Mouse (Mus musculus) induced T-regulatory cell, adult 2 months (primary cell): ENCODE results near the gene Rft1.

Experiments used
- DNase-seq: peaks from one replicate; pipeline ENCODE4 v3.0.0-alpha.2; 2012; ENCODE audit warnings: low read depth

Rft1 gene

GRCm38 (mm10) chr14:30630811-30631576 is 23.2 kb upstream of the Rft1 start:
- no peak for DNase-seq

- no peak for DNase-seq
These were observed 22.3 kb upstream of the Rft1 start for GRCm38 (mm10) chr14:30631834-30632233.

DNA sequence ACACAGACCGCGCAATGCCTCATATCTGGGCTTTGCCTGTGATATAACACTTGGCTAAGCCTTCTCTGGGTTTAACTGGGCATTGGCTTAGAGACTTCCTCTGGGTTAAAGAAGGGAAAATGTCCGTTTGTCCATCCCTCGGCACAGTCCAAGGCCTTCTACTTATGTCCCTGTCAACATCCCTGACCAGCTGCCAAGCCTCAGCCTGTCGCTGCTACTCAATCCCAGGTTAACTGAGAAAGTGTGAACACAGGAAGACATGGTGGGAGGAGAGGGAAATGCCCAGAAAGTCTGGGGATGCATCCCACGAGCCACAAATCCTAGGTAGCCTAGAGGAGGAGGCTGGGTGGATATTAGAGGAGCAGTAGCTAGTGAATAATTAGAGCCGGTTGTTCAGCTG is 20.5 kb upstream of the Rft1 start:
- no peak for DNase-seq

DNA sequence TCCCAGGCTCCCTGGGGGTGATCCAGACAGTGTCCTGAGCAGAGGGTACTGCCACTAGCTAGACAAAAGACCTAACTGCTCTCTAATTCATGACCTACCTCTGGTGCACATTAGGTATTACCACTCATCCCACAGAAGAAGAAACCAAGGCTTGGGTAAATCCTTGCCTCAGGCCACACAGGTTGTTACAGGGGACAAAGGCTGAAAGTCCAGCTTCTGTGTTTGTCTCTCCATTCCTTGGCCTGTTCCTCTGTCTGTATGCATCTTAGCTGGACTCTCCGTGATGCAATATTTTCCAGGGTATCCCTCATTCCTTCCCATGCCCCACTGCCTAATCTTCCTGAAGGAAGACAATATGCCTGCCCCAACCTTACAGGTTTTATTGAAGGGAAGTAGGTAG is 19.7 kb upstream of the Rft1 start:
- no peak for DNase-seq

GRCm38 (mm10) chr14:30635219-30635910 is 18.8 kb upstream of the Rft1 start:
- DNase-seq, result no peak

GRCm38 (mm10) chr14:30636499-30636898 is 17.7 kb upstream of the Rft1 start:
- DNase-seq, result no peak

- no peak for DNase-seq
These were observed 17.1 kb upstream of the Rft1 start for GRCm38 (mm10) chr14:30637087-30637486.

GRCm38 (mm10) chr14:30638009-30638408 is 16.2 kb upstream of the Rft1 start:
- DNase-seq, result no peak

DNA sequence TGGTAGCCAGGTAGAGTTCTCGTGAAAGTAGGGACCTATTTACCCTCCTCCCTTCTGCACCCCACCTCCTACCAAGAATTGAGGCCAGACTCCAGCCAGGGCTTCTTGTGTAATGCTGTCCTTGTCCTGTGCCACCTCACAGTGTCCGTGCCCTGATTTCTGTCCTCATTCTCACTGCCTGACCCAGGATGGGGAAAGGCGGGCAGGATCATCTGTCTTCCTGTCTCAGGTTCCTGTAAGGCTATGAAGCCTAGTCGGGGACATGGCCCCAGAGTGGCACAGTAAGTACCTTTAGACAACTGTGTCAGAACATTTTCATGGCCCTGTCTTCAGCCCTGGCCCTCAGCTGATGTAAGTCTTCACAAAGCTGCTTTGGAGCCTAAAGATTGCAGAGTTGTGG is 15.5 kb upstream of the Rft1 start:
- no peak for DNase-seq

GRCm38 (mm10) chr14:30641748-30642147 is 12.4 kb upstream of the Rft1 start:
- no peak for DNase-seq

DNA sequence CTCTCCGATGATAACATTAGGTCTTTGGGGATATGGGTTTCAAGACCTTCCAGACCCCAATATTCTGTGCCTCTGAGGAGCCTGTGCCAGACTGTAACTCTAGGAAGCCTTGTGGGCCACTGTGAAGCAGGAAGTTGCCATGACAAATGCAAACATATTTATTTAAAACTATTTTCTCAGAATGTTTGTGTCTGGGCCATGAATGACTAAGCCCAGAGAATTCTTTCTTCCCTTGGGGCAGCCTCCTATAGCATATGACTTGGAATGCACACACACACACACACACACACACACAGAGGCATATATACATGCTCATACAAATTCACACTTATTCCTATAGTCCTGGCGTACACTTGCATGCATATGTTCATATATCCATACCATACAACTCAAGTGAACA is 10.1 kb upstream of the Rft1 start:
- DNase-seq, result no peak

GRCm38 (mm10) chr14:30645066-30645465 is 9.1 kb upstream of the Rft1 start:
- no peak for DNase-seq

DNA sequence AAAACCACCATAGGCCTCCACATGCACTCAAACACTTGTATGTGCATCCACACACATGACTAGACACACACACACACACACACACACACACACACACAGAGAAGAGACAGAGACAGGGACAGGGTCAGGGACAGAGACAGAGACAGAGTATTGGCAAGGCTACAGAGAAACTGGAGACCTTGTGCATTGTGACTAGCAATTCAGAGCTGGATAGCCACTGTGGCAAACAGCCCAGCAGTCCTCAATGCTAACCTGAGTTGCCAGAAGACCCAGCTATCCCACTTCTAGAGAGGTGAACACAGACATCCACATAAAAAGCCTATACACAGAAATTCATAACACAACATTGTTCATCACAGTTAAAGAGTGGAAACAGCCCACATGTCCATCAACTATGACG is 7.7 kb upstream of the Rft1 start:
- no peak for DNase-seq

DNA sequence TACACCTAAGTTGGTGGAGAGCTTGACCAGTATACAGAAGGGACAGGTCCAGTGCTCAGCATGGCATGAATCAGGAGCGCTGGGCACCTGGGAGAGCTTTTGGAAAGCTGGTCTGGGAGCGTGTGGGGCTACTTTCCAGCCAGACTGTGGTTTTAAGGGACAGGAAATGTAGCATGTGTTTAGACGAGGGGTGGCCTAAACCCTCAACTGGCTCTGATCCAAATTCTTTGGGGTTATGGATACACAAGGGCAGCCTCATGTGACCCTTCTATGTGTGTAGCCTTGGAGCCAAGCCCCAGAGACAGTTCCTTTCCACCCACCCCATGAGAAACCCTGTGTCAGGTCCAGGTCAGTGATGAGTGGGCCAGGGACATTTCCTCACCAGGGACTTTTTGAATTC is 5.7 kb upstream of the Rft1 start:
- DNase-seq, result no peak

DNA sequence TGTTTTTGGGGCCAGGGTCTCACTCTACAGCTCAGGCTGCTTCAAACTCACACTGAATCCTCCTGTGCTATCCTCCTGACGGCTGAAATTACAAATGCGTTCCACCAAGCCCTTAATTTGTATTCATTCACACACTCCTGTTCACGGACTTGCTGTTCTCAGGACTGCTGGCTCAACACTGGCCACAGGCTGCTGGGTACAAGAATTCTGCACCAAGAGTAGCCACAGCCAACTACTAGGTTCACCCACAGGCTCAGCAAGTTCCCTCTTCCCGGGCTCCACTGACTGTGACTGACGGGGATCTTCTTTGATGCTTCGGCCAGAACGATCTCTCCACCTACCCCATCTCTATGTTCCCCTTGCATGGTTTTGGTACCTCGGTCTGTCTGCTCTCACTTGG is 4.4 kb upstream of the Rft1 start:
- DNase-seq, result no peak

GRCm38 (mm10) chr14:30650969-30651368 is 3.2 kb upstream of the Rft1 start:
- no peak for DNase-seq

DNA sequence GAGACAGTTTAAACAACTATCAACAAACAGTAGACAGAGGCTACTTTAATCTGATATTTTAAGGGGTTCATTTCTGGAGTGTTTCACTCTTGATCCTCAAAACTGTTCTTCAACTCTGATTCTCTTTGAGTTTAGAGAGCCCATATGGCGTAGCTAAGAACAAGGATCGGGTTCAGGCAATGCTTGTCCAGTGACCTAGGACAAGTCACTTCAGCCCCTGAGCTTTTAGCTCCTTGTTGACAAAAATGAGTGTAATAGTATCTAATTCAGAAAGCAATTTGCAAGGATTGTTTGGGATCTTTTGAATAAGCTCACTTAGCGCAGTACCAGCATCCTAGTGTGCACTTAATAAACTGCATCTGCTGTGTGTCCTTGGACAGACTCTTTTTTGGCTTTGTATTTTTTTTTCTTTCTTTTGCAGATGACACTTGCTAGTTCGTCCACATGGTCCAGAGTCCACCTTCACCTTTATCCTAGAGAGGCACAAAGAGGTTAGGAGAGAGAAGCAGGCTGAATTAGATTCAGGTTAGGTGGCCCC is 600 bp downstream of the Rft1 start:
- DNase-seq, result no peak

DNA sequence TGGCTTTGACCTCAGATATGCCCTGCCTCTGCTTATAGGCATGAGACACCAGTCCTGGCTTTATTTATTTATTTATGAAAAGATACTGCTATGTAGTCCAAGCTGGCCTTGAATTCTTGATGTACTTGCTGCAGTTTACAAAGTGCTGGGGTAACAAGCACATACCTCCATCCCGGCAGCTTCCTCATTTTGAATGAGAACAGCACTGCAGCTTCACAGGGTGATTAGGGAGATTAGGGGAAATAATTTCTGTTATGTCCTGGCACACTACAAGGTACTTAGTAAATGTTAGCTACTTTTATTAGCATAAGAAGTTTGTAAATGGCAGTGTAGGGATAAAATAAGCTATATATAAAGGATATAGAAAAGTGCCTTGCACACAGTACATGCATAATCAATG is 1.4 kb downstream of the Rft1 start:
- DNase-seq, result no peak

DNA sequence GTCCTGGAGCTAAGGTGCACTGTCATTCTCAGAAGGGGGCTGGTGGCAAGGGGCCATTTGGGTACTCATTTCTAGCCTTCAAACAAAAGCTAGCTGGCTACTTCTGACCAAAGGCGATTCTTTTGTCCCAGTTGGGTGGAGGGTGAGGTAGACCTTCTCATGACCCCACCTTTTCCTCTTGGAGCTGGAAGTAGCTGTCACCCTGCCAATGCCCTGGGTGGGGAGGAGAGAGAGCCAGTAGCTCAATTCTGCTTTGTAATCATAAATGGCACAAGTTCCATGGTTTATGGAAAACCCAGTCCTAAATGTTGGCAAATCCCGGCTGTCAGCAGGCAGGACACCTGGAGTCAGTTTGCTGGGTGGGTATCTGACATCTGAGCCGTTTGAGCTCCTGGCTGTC is 11.9 kb downstream of the Rft1 start:
- DNase-seq, result no peak

DNA sequence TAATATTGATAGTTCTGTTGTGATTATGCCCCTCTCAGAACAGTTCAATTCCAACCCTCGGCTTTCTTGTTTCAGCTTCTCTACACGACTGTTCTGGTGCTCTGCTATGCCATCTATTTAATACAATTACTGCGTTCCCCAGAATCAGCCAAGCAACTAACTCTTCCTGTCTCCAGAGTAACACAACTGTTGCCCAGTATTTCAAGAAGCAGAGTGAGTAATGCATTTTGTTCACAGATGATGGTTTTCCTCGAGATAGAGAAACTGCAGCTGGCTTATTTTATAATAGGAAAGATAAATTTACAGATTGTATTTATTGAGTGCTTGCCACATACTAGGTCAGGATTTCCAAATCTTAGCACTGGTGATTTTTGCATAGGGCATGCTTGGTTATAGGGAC is 12.4 kb downstream of the Rft1 start:
- DNase-seq, result no peak

DNA sequence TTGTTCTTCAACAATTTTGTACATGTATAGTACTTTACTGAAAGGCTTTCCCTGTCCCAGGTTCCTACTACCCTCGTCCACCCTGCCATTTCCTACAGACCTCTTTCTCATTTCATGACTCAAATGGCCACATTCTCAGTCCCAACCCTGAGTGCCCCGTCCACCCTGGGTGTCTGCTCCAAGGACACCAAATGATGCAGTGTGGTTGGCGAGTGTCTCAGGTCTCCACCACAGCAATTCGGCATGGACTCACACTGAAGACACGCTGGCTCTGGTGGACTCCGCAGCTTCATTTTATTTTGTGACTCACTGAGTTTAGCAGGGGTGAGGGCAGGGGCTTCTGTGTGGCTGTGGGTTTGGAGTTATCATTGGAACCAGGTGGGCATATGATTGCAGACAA is 16.0 kb downstream of the Rft1 start:
- DNase-seq, result no peak

GRCm38 (mm10) chr14:30671095-30671985 is 17.2 kb downstream of the Rft1 start:
- DNase-seq, result no peak

DNA sequence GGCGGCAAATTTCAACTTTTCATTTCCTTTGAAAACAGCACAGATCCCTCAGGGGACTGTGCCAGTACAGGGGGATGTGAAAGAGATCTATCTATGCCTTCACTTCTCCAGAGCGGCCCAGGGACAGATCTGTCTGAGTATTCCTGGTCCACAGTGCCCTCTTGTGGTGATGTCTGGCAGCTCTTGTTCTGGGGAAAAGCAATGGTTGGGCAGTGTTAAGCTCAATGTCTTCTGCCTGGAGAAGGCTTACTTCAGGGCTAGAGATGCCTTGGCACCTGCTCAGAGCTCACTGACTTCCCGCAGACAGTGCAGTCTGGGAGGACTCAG is 17.8 kb downstream of the Rft1 start:
- DNase-seq, result peak; percentile 90
